Mouse (Mus musculus): Measurements from ENCODE around the gene Gm43064. TPM values are rescaled to one million over a fixed set of nuclear protein-coding genes. Genes with fewer than 3 reads are reported as not detected.

Gm43064 gene
- polyA plus RNA-seq, 1 experiment: 0.49 TPM

DNA sequence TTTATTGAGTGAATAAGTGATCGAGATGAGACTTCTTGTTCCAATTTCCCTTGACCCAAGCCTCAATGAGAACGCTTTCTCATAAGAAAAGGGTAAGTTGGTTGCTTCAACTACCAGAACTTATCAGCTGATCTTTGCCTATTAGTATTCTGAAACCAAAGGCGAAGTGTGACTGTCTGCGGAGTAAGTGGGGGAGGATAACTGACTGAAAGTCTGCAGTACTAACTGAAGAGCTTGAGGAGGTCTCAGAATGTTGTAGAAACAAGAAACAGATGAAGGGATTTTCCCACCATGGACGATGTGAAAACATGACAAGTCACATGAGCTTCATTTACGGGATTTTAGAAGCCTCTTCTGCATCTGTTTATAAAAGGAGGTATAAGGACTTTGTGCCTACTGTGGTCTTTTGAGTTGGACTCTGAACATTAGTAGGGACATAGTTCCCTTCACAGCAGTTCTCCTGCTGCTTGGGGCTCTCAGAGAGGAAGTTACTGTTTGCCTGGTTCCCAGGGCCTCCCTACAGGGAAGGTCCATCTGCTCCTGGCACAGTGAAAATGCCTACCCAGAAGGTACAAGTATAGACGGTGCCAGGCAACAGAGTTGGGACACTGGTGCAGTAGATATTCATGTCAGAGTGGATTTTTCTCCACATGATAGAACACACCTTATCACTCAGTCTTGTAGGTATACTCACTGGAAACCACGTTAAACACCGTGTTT, 41.4 kb downstream of the Gm43064 start:
- 26% methylated on average over 9 of the region's 9 CpGs for WGBS
- TF ChIP-seq POLR2A (IDR thresholded peaks at IDR 0.05; ENCODE audit: borderline replicate concordance, insufficient read depth, low read length): peak; percentile 89; the same call in 1 of the 2 replicates
- TF ChIP-seq CTCF (IDR thresholded peaks at IDR 0.05; ENCODE audit: borderline replicate concordance, insufficient read depth, low read depth, low read length): no peak
- Histone ChIP-seq H3K27me3 (ENCODE audit: control insufficient read depth, insufficient read depth, low read length) (no peaks in the 10 kb centered on the region), H3K27ac (ENCODE audit: insufficient read depth, low read length) (peak overlapping the region; percentile 96; the same call in 1 of the 2 replicates), H3K4me1 (ENCODE audit: control insufficient read depth, insufficient read depth, low read length) (peaks cover 14% of the 10 kb centered on the region; the same call in 1 of the 2 replicates), H3K4me3 (replicated peaks; ENCODE audit: insufficient read depth, low read depth, low read length) (peak overlapping the region; percentile 74)
- peak; percentile 90 to 97 for DNase-seq

- DNase-seq: peak in 1 of 2 experiments; percentile 65
- Histone ChIP-seq H3K4me1 (ENCODE audit: control insufficient read depth, insufficient read depth, low read length) (peaks cover 14% of the 10 kb centered on the region; the same call in 1 of the 2 replicates), H3K27me3 (ENCODE audit: control insufficient read depth, insufficient read depth, low read length) (no peaks in the 10 kb centered on the region), H3K4me3 (replicated peaks; ENCODE audit: insufficient read depth, low read depth, low read length) (peak overlapping the region; percentile 74), H3K27ac (ENCODE audit: insufficient read depth, low read length) (peak overlapping the region; percentile 96)
- WGBS: 14% methylated on average over 6 of the region's 6 CpGs
- TF ChIP-seq POLR2A (IDR thresholded peaks at IDR 0.05; ENCODE audit: borderline replicate concordance, insufficient read depth, low read length): no peak
- no peak for TF ChIP-seq CTCF (IDR thresholded peaks at IDR 0.05; ENCODE audit: borderline replicate concordance, insufficient read depth, low read depth, low read length)
These were observed 42.1 kb downstream of the Gm43064 start for GRCm38 (mm10) chr3:103851481-103851880.

DNA sequence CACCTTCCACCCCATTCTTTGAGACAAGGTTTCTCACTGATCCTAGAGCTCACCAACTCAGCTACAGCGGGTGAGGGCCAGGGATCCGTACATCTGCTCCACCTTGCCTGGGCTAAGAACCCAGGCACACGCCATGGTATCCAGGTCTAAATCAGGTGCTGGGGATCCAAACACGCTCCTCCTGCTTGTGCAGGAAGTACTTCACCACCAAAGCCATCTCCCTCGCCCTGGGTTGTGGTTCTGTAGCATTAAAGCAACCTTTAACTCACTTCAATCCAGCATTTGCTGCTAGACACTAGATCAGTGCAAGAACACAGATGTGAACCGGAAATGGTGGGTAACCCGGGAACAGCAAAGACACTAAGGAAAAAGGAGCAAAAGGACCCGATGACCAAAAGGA, 42.5 kb downstream of the Gm43064 start:
- peak overlapping the region; percentile 96 for H3K27ac ChIP-seq (ENCODE audit: insufficient read depth, low read length)

DNA sequence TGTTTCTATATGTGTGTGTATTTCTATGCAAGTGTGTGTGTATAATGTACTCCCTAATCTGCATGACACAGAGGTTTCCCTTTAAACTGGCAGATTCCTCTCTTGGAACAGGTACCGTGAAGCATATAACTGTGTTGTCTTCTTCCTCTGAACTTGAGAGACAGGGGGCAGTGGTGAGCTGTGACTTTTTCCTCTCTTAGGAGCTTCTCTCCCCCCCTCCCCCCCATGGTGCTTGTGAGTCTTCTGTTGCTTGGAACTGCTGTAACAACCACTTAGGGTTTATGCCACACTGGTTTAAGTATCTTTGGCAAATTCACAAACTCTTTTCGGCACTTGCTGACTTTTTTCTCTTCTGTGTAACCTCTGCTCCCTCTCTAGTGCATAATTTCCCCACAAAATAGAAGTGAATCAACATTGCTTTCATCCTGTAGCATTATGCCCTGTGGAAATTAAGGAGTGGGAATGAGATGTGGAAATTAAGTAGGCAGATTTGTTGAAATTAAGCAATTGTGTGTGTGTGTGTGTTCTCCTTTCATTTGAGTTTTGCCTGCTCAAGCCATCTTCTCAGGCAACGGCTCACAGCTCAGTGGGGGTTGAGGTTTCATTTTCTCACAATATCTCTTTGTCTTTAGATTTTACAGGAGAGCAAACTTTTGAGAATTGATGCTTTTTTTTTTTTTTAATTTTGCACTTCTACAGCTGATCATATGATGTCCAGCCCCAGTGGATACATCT, 43.4 kb downstream of the Gm43064 start:
- Histone ChIP-seq H3K27ac (ENCODE audit: insufficient read depth, low read length) (peak overlapping the region; percentile 96; the same call in 1 of the 2 replicates), H3K4me1 (ENCODE audit: control insufficient read depth, insufficient read depth, low read length) (peaks cover 20% of the 10 kb centered on the region), H3K4me3 (replicated peaks; ENCODE audit: insufficient read depth, low read depth, low read length) (peak overlapping the region; percentile 74), H3K27me3 (ENCODE audit: control insufficient read depth, insufficient read depth, low read length) (no peaks in the 10 kb centered on the region)
- WGBS: 8% methylated on average over 3 of the region's 3 CpGs
- peak; percentile 80 to 90 for DNase-seq
- TF ChIP-seq CTCF (IDR thresholded peaks at IDR 0.05; ENCODE audit: borderline replicate concordance, insufficient read depth, low read depth, low read length) (peak; percentile 63; the same call in 1 of the 2 replicates), POLR2A (IDR thresholded peaks at IDR 0.05; ENCODE audit: borderline replicate concordance, insufficient read depth, low read length) (no peak)

More for the DNA sequence above, 42.5 kb downstream of the Gm43064 start:
- 14% methylated on average over 8 of the region's 8 CpGs for WGBS
- no peaks in the 10 kb centered on the region for H3K27me3 ChIP-seq (ENCODE audit: control insufficient read depth, insufficient read depth, low read length)
- peaks cover 14% of the 10 kb centered on the region; the same call in 1 of the 2 replicates for H3K4me1 ChIP-seq (ENCODE audit: control insufficient read depth, insufficient read depth, low read length)
- H3K4me3 ChIP-seq (replicated peaks; ENCODE audit: insufficient read depth, low read depth, low read length): peak overlapping the region; percentile 74
- TF ChIP-seq CTCF (IDR thresholded peaks at IDR 0.05; ENCODE audit: borderline replicate concordance, insufficient read depth, low read depth, low read length): no peak
- TF ChIP-seq POLR2A (IDR thresholded peaks at IDR 0.05; ENCODE audit: borderline replicate concordance, insufficient read depth, low read length): peak; percentile 42; the same call in 1 of the 2 replicates
- DNase-seq: peak; percentile 64 to 71

DNA sequence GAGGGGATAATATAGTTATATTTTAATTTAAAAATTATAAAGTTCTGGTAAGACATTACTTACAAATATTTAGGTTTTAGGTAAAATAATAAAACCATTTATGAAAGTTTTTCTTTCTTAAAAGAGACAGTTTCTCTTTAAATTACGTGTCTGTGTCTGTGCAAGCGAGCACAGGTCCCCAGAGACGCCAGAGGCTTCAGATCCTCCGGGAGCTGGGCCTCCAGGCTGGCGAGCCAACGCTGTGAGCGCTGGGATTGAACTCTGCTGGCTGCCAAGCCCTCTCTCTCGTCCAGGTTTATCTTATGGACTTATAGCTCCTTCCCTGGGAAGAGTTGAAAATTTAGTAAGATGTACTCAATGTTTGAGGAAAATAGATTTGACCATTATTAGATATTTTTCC, 44.4 kb downstream of the Gm43064 start:
- no peaks in the 10 kb centered on the region for H3K27me3 ChIP-seq (ENCODE audit: control insufficient read depth, insufficient read depth, low read length)
- H3K4me1 ChIP-seq (ENCODE audit: control insufficient read depth, insufficient read depth, low read length): peaks cover 23% of the 10 kb centered on the region
- peak overlapping the region; percentile 56; the same call in 1 of the 2 replicates for H3K27ac ChIP-seq (ENCODE audit: insufficient read depth, low read length)
- WGBS: 10% methylated on average over 8 of the region's 8 CpGs
- peak overlapping the region; percentile 35 for H3K4me3 ChIP-seq (replicated peaks; ENCODE audit: insufficient read depth, low read depth, low read length)
- peak; percentile 60 to 71 for DNase-seq
- TF ChIP-seq POLR2A (IDR thresholded peaks at IDR 0.05; ENCODE audit: borderline replicate concordance, insufficient read depth, low read length): 0 out of 2 replicates have a peak, but pooled peaks have one; percentile 8
- no peak for TF ChIP-seq CTCF (IDR thresholded peaks at IDR 0.05; ENCODE audit: borderline replicate concordance, insufficient read depth, low read depth, low read length)

DNA sequence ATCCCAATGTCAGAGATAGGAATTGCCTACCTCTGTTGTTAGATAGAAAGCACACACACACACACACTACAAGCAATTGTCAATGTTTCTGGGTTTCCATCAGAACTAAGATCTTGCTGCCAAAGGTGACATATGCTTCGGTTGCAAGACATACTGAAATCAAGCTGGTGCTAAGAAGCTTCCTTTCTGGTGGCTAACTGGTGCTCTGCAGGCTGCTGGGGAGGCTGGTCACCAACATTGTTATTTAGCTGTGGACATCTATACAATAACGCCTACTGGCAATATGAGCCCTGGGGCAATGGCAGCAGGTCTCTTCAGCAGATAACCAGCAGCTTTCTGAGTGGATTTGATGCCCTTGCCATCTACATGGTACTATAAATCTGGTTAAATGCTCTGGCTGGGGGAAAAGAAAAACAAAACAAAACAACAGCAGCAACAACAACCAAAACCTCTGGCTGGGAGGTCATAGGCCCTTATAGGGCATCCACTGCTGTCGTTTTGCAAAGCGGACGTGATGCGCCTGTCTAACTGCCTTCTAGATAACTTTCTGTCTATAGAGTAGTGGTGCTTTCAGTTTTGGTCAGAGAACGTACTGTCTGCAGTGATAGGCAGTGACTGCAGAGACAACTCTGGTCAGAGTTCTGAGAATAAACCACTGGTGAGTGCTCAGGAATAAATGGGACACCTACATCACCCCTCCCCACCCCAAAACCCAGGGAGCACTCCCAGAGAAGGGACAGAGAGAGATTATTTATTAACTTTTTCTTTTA, 47.8 kb downstream of the Gm43064 start:
- no peaks in the 10 kb centered on the region for H3K27me3 ChIP-seq (ENCODE audit: control insufficient read depth, insufficient read depth, low read length)
- WGBS: 67% methylated on average over 7 of the region's 7 CpGs
- DNase-seq: peak; percentile 44 to 73
- H3K4me3 ChIP-seq (replicated peaks; ENCODE audit: insufficient read depth, low read depth, low read length): no peak overlapping the region
- H3K4me1 ChIP-seq (ENCODE audit: control insufficient read depth, insufficient read depth, low read length): peaks cover 9% of the 10 kb centered on the region
- TF ChIP-seq POLR2A (IDR thresholded peaks at IDR 0.05; ENCODE audit: borderline replicate concordance, insufficient read depth, low read length) (no peak), CTCF (IDR thresholded peaks at IDR 0.05; ENCODE audit: borderline replicate concordance, insufficient read depth, low read depth, low read length) (peak; percentile 14; the same call in 1 of the 2 replicates)
- H3K27ac ChIP-seq (ENCODE audit: insufficient read depth, low read length): peak overlapping the region; percentile 68

- no peak overlapping the region for H3K27ac ChIP-seq (ENCODE audit: insufficient read depth, low read length)
- peaks cover 9% of the 10 kb centered on the region for H3K4me1 ChIP-seq (ENCODE audit: control insufficient read depth, insufficient read depth, low read length)
- no peak for TF ChIP-seq POLR2A (IDR thresholded peaks at IDR 0.05; ENCODE audit: borderline replicate concordance, insufficient read depth, low read length)
- no peak for TF ChIP-seq CTCF (IDR thresholded peaks at IDR 0.05; ENCODE audit: borderline replicate concordance, insufficient read depth, low read depth, low read length)
- WGBS: 93% methylated on average over 6 of the region's 6 CpGs
- H3K4me3 ChIP-seq (replicated peaks; ENCODE audit: insufficient read depth, low read depth, low read length): no peak overlapping the region
- DNase-seq: no peak
- H3K27me3 ChIP-seq (ENCODE audit: control insufficient read depth, insufficient read depth, low read length): no peaks in the 10 kb centered on the region
These were observed 48.7 kb downstream of the Gm43064 start for GRCm38 (mm10) chr3:103857977-103858563.
